Mouse (Mus musculus) neural tube, embryonic 14.5 days (tissue): ENCODE measurements at regions not wholly inside any gene's neighbourhood (a gene's known extent, or its start where the extent isn't known, plus 50 kb on each side); places are given as distances from the start of the nearest gene placed in this dataset.
A peak's percentile ranks its signal among the peaks of the same experiment; 100 is the strongest.

Experiments
- ATAC-seq: fragments of 200-750 bp; cut with Nextera tagmentation; 2 replicates; pipeline ENCODE4 v1.8.0; 2017; ENCODE audit warnings: low read depth, mild to moderate bottlenecking, moderate TSS enrichment, moderate library complexity
- H3K27ac ChIP-seq: fragments of 300-500 bp; sonication (generic); 2 replicates; pipeline ENCODE4 v1.5.1; 2014; ENCODE audit warnings: low read depth, mild to moderate bottlenecking, control low read depth, low read length, moderate library complexity, mixed read lengths
- H3K27me3 ChIP-seq: fragments of 300-500 bp; sonication (generic); 2 replicates; pipeline ENCODE4 v1.6.1; 2014; ENCODE audit warnings: low read length; ENCODE audit not compliant: control insufficient read depth, insufficient read depth
- H3K36me3 ChIP-seq: fragments of 300-500 bp; sonication (generic); 2 replicates; pipeline ENCODE4 v1.6.1; 2014; ENCODE audit warnings: low read length, mixed read lengths; ENCODE audit not compliant: control insufficient read depth, insufficient read depth
- H3K4me1 ChIP-seq: fragments of 300-500 bp; sonication (generic); 2 replicates; pipeline ENCODE4 v1.6.1; 2014; ENCODE audit warnings: low read length; ENCODE audit not compliant: control insufficient read depth, insufficient read depth
- H3K4me2 ChIP-seq: fragments of 300-500 bp; sonication (generic); 2 replicates; pipeline ENCODE4 v1.6.1; 2014; ENCODE audit warnings: mild to moderate bottlenecking, low read depth, low read length, control low read depth
- H3K4me3 ChIP-seq: fragments of 300-500 bp; sonication (generic); 2 replicates; pipeline ENCODE4 v1.5.1; 2014; ENCODE audit warnings: low read depth, low read length, control low read depth, mixed read lengths
- H3K9ac ChIP-seq: fragments of 300-500 bp; sonication (generic); replicated peaks from 2 replicates; pipeline ENCODE4 v1.6.1; 2014; ENCODE audit warnings: low read depth, mild to moderate bottlenecking, control low read depth, low read length, mixed read lengths
- H3K9me3 ChIP-seq: fragments of 300-500 bp; sonication (generic); 2 replicates; pipeline ENCODE4 v1.6.1; 2016; ENCODE audit warnings: low read length; ENCODE audit not compliant: control insufficient read depth
- WGBS: fragments of 180-500 bp; shearing (Covaris S2); extraction: QIAGEN DNeasy Blood & Tissue Kit; methylation state at CpG from one replicate; pipeline ENCODE4 v1.1.7; 2014; 5-methylcytosine and 5-hydroxymethylcytosine counted together

- 29% methylated on average over 16 of the region's 16 CpGs for WGBS
These were observed 148.1 kb downstream of the Thbs2 start for GRCm38 (mm10) chr17:14545822-14546473.

GRCm38 (mm10) chr17:14544343-14545002 is 149.6 kb downstream of the Thbs2 start:
- H3K27me3 ChIP-seq: no peaks in the 10 kb centered on the region
- H3K36me3 ChIP-seq: no peaks in the 10 kb centered on the region
- peak; percentile 79 for ATAC-seq
- H3K4me2 ChIP-seq: no peak overlapping the region
- no peaks in the 10 kb centered on the region for H3K9me3 ChIP-seq
- no peak overlapping the region for H3K27ac ChIP-seq
- no peaks in the 10 kb centered on the region for H3K4me1 ChIP-seq
- 41% methylated on average over 4 of the region's 4 CpGs for WGBS
- H3K4me3 ChIP-seq: no peak overlapping the region
- no peak overlapping the region for H3K9ac ChIP-seq

More at GRCm38 (mm10) chr17:14545822-14546473, 148.1 kb downstream of the Thbs2 start:
- Histone ChIP-seq H3K9ac (no peak overlapping the region), H3K9me3 (no peaks in the 10 kb centered on the region), H3K36me3 (no peaks in the 10 kb centered on the region), H3K4me1 (no peaks in the 10 kb centered on the region), H3K4me3 (no peak overlapping the region), H3K4me2 (0 out of 2 replicates have a peak overlapping the region, but pooled peaks have one; percentile 5), H3K27ac (no peak overlapping the region), H3K27me3 (no peaks in the 10 kb centered on the region)
- ATAC-seq: peak; percentile 74; the same call in 1 of the 2 replicates

DNA sequence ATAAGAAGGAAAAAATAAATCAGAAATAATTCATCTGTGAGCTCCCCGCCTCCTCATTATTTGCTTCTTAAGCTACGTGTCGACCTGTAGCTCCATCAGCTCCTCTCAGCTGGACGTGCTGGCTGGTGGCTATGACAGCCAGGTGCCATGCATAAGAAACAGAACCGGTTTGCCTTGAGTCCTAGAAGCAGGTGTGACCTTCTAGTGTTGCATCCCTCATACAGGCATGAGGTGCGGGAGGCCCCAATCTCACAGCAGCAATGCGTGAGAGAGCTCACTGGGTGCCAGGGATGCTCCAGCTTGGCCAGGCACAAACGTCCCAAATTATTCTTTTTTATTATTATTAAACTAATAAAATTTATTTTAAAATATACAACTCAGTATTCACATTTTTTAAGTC is 153.0 kb downstream of the Thbs2 start:
- no peaks in the 10 kb centered on the region for H3K27me3 ChIP-seq
- no peak overlapping the region for H3K9ac ChIP-seq
- H3K27ac ChIP-seq: no peak overlapping the region
- ATAC-seq: no peak
- no peaks in the 10 kb centered on the region for H3K36me3 ChIP-seq
- 86% methylated on average over 8 of the region's 8 CpGs for WGBS
- H3K9me3 ChIP-seq: no peaks in the 10 kb centered on the region
- no peak overlapping the region for H3K4me2 ChIP-seq
- H3K4me3 ChIP-seq: no peak overlapping the region
- no peaks in the 10 kb centered on the region for H3K4me1 ChIP-seq

- no peak overlapping the region for H3K4me2 ChIP-seq
- H3K36me3 ChIP-seq: no peaks in the 10 kb centered on the region
- no peak overlapping the region for H3K4me3 ChIP-seq
- H3K27ac ChIP-seq: no peak overlapping the region
- 72% methylated on average over 5 of the region's 5 CpGs for WGBS
- ATAC-seq: no peak
- no peaks in the 10 kb centered on the region for H3K9me3 ChIP-seq
- H3K9ac ChIP-seq: no peak overlapping the region
- no peaks in the 10 kb centered on the region for H3K27me3 ChIP-seq
- H3K4me1 ChIP-seq: no peaks in the 10 kb centered on the region
These were observed 153.6 kb downstream of the Thbs2 start for GRCm38 (mm10) chr17:14540269-14540975.

DNA sequence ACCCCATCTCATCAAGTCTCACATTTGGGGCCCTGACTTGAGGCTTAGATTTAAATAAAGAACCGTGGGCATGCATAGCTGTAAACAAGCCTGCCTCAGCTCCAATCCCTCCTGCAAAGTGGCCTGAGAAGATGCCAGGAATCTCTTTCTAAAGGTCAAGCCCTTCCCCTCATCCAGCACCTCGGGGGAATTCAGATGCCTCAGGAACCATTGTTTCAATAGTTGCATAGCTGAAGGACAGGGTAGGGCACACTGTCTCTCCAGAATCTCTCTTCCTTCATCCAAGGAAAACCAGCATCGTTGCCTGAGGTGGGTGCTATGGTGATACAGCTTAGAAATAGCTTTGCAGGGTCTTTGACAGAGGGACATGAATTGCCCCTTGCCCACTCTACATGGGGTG is 154.4 kb downstream of the Thbs2 start:
- no peak for ATAC-seq
- no peak overlapping the region for H3K9ac ChIP-seq
- WGBS: 45% methylated on average over 3 of the region's 3 CpGs

DNA sequence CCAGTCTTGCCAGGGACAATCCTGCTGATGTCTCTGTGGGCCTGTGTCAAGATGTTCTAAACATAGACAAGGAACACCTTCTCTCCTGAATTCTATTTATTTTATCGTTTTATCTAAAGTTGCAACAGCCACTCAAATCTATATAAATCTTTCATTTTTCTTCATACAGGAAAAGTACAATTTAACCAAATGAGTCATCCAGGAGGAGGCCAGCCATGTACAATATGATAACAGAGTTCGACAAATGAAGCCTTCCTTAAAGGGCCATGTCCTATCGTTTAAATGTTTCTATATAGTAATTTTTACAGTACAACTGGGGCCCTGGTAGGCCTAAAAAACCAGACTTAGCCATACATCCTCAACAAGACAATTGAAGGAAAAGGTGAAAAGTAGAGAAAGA is 154.8 kb downstream of the Thbs2 start:
- 94% methylated on average over 3 of the region's 3 CpGs for WGBS
- Histone ChIP-seq H3K9ac (no peak overlapping the region), H3K27ac (no peak overlapping the region), H3K4me2 (no peak overlapping the region), H3K27me3 (no peaks in the 10 kb centered on the region), H3K4me3 (no peak overlapping the region), H3K4me1 (no peaks in the 10 kb centered on the region), H3K36me3 (no peaks in the 10 kb centered on the region), H3K9me3 (no peaks in the 10 kb centered on the region)
- no peak for ATAC-seq

More for the DNA sequence above, 154.4 kb downstream of the Thbs2 start:
- Histone ChIP-seq H3K4me1 (no peaks in the 10 kb centered on the region), H3K4me2 (no peak overlapping the region), H3K36me3 (no peaks in the 10 kb centered on the region), H3K9me3 (no peaks in the 10 kb centered on the region), H3K27ac (no peak overlapping the region), H3K27me3 (no peaks in the 10 kb centered on the region), H3K4me3 (no peak overlapping the region)

- Histone ChIP-seq H3K9ac (no peak overlapping the region), H3K4me1 (no peaks in the 10 kb centered on the region), H3K27ac (no peak overlapping the region), H3K4me2 (no peak overlapping the region), H3K36me3 (no peaks in the 10 kb centered on the region), H3K27me3 (no peaks in the 10 kb centered on the region), H3K4me3 (no peak overlapping the region), H3K9me3 (no peaks in the 10 kb centered on the region)
- ATAC-seq: no peak
- 71% methylated on average over 3 of the region's 3 CpGs for WGBS
These were observed 155.5 kb downstream of the Thbs2 start for GRCm38 (mm10) chr17:14538527-14538926.

DNA sequence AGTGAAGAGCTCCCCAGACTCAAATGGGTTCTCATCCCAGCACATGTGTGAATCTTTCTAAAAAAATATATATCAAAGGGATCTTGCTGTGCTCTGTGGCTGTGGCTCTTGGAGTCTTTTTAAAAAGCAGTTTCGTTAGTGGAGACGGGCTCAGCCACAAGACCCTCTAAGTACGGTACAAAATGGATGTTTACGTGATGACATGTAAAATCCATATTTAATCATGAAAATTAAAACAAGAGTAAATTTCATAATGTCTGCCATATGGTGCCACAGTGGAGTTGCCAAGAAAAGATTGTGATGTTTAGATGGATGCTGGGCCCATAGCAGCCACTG is 161.1 kb downstream of the Thbs2 start:
- Histone ChIP-seq H3K27me3 (no peaks in the 10 kb centered on the region), H3K36me3 (no peaks in the 10 kb centered on the region), H3K27ac (no peak overlapping the region), H3K9me3 (no peaks in the 10 kb centered on the region), H3K4me3 (no peak overlapping the region), H3K4me1 (no peaks in the 10 kb centered on the region), H3K4me2 (no peak overlapping the region), H3K9ac (no peak overlapping the region)
- ATAC-seq: no peak
- 90% methylated on average over 4 of the region's 4 CpGs for WGBS

DNA sequence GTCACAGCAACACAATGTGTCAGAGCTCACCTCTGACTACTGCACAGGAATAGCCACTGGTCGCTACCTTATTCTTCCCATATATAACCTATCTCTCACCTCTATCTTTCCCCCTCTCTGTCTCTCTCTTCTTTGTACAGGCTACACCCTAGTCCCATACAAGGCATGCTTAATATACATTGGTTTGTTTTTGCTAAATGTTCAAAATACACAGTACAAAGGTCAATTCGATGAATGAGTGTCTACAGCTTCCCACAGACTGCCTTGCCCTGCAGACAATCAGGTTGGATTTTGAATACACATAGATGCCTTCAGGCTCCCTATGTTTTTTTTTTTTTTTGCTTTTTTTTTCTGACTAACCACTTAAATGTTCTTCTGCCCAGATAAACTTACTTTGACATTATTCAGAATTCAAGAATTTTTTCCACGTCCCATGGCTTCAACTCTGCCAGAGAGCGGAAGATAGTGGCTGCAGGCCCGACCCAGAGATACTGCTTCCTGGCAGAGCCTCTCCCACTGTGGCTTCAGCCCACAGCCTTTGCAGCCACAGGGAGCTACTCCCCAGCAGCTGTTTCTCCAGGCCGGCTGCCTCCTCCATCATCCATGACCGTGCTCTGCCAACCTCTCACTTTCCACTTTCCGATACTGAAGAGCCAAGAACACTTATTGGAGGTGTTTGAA is 161.6 kb downstream of the Thbs2 start:
- no peak overlapping the region for H3K4me2 ChIP-seq
- no peak overlapping the region for H3K4me3 ChIP-seq
- no peak for ATAC-seq
- no peak overlapping the region for H3K9ac ChIP-seq
- no peaks in the 10 kb centered on the region for H3K27me3 ChIP-seq
- no peak overlapping the region for H3K27ac ChIP-seq
- no peaks in the 10 kb centered on the region for H3K9me3 ChIP-seq
- 87% methylated on average over 8 of the region's 8 CpGs for WGBS
- H3K36me3 ChIP-seq: no peaks in the 10 kb centered on the region
- H3K4me1 ChIP-seq: no peaks in the 10 kb centered on the region
